Mouse (Mus musculus) thymus, adult 2 months (tissue): ENCODE data around the gene 1110008P14Rik.

Experiments
- CTCF ChIP-seq: fragments of 200-500 bp; IDR thresholded peaks from 2 replicates; pipeline ENCODE4 v1.5.1; 2012; ENCODE audit warnings: mild to moderate bottlenecking, control low read depth, low read length, moderate library complexity, borderline replicate concordance; ENCODE audit not compliant: control insufficient read depth, poor library complexity, insufficient read depth; ENCODE audit errors: extremely low read depth
- POLR2A ChIP-seq: fragments of 200-500 bp; IDR thresholded peaks from 2 replicates; pipeline ENCODE4 v1.6.1; 2012; ENCODE audit warnings: mild to moderate bottlenecking, low read length, control low read depth, moderate library complexity; ENCODE audit not compliant: control insufficient read depth, poor library complexity, insufficient read depth; ENCODE audit errors: extremely low read depth

GRCm38 (mm10) chr2:32396695-32397094 lies 15.0 kb upstream of the 1110008P14Rik start:
- TF ChIP-seq CTCF (no peak), POLR2A (no peak)
